Mouse (Mus musculus): ENCODE measurements at regions not wholly inside any gene's neighbourhood (a gene's known extent, or its start where the extent isn't known, plus 50 kb on each side); places are given as distances from the start of the nearest gene placed in this dataset.
A peak's percentile ranks its signal among the peaks of the same experiment; 100 is the strongest.

- Histone ChIP-seq H3K4me2 (ENCODE audit: low read depth) (no peak overlapping the region), H3K27ac (no peak overlapping the region), H3K9ac (replicated peaks) (no peak overlapping the region), H3K4me1 (replicated peaks; ENCODE audit: control insufficient read depth in 2 of 2, insufficient read depth in 2 of 2, low read length in 1 of 2) (peaks cover 0 to 3% of the 10 kb centered on the region in 2 experiments; a peak in 2 of 4 replicates), H3K36me3 (replicated peaks; ENCODE audit: control insufficient read depth, insufficient read depth, low read depth) (no peaks in the 10 kb centered on the region), H3K27me3 (ENCODE audit: control insufficient read depth, insufficient read depth, low read length) (no peaks in the 10 kb centered on the region), H3K4me3 (ENCODE audit: insufficient read depth in 1 of 2, low read depth in 2 of 2, low read length in 2 of 2) (no peak overlapping the region), H3K9me3 (ENCODE audit: control insufficient read depth, low read length) (no peaks in the 10 kb centered on the region)
- TF ChIP-seq CTCF (IDR thresholded peaks at IDR 0.05; ENCODE audit: low read depth) = no peak
- TF ChIP-seq EP300 (IDR thresholded peaks at IDR 0.05; ENCODE audit: low read depth) = no peak
- DNase-seq (ENCODE audit: low read depth in 3 of 3, low spot score in 3 of 3) (no peak), ATAC-seq (ENCODE audit: insufficient read depth) (no peak)
- WGBS (ENCODE audit: insufficient replicate concordance) = 51% methylated on average over 7 of the region's 7 CpGs
Measured at GRCm38 (mm10) chr7:133189880-133190462, 65.8 kb upstream of the Ctbp2 start.

DNA sequence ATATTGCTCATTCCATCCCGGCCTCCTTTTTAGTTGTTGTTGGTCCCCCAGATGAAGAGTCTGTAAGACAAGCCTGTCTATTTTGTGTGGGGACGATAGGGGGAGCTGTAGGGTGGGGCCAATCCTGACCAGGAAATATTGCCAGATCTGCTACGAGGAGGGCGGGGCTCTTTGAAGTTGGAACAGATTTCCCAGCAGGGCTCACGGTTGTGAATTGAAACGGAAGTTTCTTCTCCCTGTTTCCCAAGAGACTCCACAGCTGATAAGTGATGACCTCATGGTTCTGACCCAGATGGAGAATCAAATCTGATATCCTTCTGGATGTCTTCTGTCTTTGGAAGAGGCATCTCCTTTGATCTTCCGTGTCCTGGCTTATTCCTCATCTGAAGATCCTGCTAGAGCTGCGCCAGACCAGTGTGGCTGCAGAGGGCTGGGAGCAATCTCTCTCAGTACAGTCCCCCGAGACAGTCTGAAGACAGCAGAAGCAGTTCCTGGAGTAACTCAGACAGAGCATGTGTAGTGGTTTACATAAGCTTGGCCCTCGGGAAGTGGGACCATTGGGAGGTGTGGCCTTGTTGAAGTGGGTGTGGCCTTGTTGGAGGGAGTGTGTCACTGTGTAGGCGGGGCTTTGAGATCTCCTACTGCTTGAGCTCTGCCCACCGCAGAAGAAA is 61.9 kb upstream of the Ctbp2 start:
- Histone ChIP-seq H3K9ac (replicated peaks) (no peak overlapping the region), H3K36me3 (replicated peaks; ENCODE audit: control insufficient read depth, insufficient read depth, low read depth) (no peaks in the 10 kb centered on the region), H3K4me2 (ENCODE audit: low read depth) (peak overlapping the region; percentile 33; the same call in 1 of the 2 replicates), H3K27ac (no peak overlapping the region), H3K4me1 (replicated peaks; ENCODE audit: control insufficient read depth in 2 of 2, insufficient read depth in 2 of 2, low read length in 1 of 2) (peaks cover 0 to 3% of the 10 kb centered on the region in 2 experiments; a peak in 2 of 4 replicates), H3K4me3 (ENCODE audit: insufficient read depth in 1 of 2, low read depth in 2 of 2, low read length in 2 of 2) (no peak overlapping the region), H3K27me3 (ENCODE audit: control insufficient read depth, insufficient read depth, low read length) (no peaks in the 10 kb centered on the region), H3K9me3 (ENCODE audit: control insufficient read depth, low read length) (no peaks in the 10 kb centered on the region)
- 13% methylated on average over 12 of the region's 12 CpGs for WGBS (ENCODE audit: insufficient replicate concordance)
- DNase-seq (ENCODE audit: low read depth in 3 of 3, low spot score in 3 of 3) (peak in 2 of 3 experiments; percentile 15 to 33), ATAC-seq (ENCODE audit: insufficient read depth) (peak; percentile 65)
- TF ChIP-seq CTCF (IDR thresholded peaks at IDR 0.05; ENCODE audit: low read depth) = peak; percentile 41
- no peak for TF ChIP-seq EP300 (IDR thresholded peaks at IDR 0.05; ENCODE audit: low read depth)

GRCm38 (mm10) chr7:133184905-133185594 is 60.9 kb upstream of the Ctbp2 start:
- no peak for TF ChIP-seq CTCF (IDR thresholded peaks at IDR 0.05; ENCODE audit: low read depth)
- no peak for TF ChIP-seq EP300 (IDR thresholded peaks at IDR 0.05; ENCODE audit: low read depth)
- no peak overlapping the region for H3K9ac ChIP-seq (replicated peaks)
- no peaks in the 10 kb centered on the region for H3K36me3 ChIP-seq (replicated peaks; ENCODE audit: control insufficient read depth, insufficient read depth, low read depth)
- no peak overlapping the region for H3K4me2 ChIP-seq (ENCODE audit: low read depth)
- no peaks in the 10 kb centered on the region for H3K27me3 ChIP-seq (ENCODE audit: control insufficient read depth, insufficient read depth, low read length)
- H3K4me3 ChIP-seq (ENCODE audit: insufficient read depth in 1 of 2, low read depth in 2 of 2, low read length in 2 of 2) = no peak overlapping the region
- ATAC-seq (ENCODE audit: insufficient read depth) (no peak), DNase-seq (ENCODE audit: low read depth in 3 of 3, low spot score in 3 of 3) (no peak)
- no peaks in the 10 kb centered on the region for H3K9me3 ChIP-seq (ENCODE audit: control insufficient read depth, low read length)
- WGBS (ENCODE audit: insufficient replicate concordance) = 44% methylated on average over 16 of the region's 16 CpGs
- peaks cover 0 to 3% of the 10 kb centered on the region in 2 experiments; a peak in 2 of 4 replicates for H3K4me1 ChIP-seq (replicated peaks; ENCODE audit: control insufficient read depth in 2 of 2, insufficient read depth in 2 of 2, low read length in 1 of 2)
- no peak overlapping the region for H3K27ac ChIP-seq

DNA sequence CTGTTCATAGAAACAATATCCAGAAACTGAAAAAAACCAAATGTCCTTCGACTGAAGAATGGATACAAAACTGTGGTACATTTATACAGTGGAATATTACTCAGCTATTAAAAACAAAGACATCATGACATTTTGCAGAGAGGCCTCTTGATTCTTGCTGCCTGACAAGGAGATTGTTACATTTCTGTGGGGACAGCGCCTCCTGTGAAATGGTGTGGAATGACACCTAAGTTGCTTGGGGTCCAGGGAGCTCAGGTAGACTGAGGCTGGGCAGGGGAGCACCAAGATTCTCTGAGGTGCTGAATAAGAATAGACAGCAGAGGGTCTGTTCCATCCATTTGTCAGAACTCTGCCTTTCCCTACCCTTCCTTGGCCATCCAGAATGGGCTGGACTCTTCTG is 57.2 kb upstream of the Ctbp2 start:
- no peaks in the 10 kb centered on the region for H3K36me3 ChIP-seq (replicated peaks; ENCODE audit: control insufficient read depth, insufficient read depth, low read depth)
- no peak for DNase-seq (ENCODE audit: low read depth in 3 of 3, low spot score in 3 of 3)
- TF ChIP-seq CTCF (IDR thresholded peaks at IDR 0.05; ENCODE audit: low read depth) (0 out of 2 replicates have a peak, but pooled peaks have one; percentile 18), EP300 (IDR thresholded peaks at IDR 0.05; ENCODE audit: low read depth) (no peak)
- H3K4me3 ChIP-seq (ENCODE audit: insufficient read depth in 1 of 2, low read depth in 2 of 2, low read length in 2 of 2) = no peak overlapping the region
- no peaks in the 10 kb centered on the region for H3K9me3 ChIP-seq (ENCODE audit: control insufficient read depth, low read length)
- no peak overlapping the region for H3K4me2 ChIP-seq (ENCODE audit: low read depth)
- WGBS (ENCODE audit: insufficient replicate concordance) = 31% methylated on average over 2 of the region's 2 CpGs
- H3K9ac ChIP-seq (replicated peaks) = no peak overlapping the region
- H3K27me3 ChIP-seq (ENCODE audit: control insufficient read depth, insufficient read depth, low read length) = no peaks in the 10 kb centered on the region
- ATAC-seq (ENCODE audit: insufficient read depth) = no peak
- H3K27ac ChIP-seq = no peak overlapping the region
- H3K4me1 ChIP-seq (replicated peaks; ENCODE audit: control insufficient read depth in 2 of 2, insufficient read depth in 2 of 2, low read length in 1 of 2) = peaks cover 0 to 3% of the 10 kb centered on the region in 2 experiments; a peak in 2 of 4 replicates

GRCm38 (mm10) chr7:133177179-133177575 is 53.0 kb upstream of the Ctbp2 start:
- 48% methylated on average over 4 of the region's 4 CpGs for WGBS (ENCODE audit: insufficient replicate concordance)
- no peak overlapping the region for H3K4me3 ChIP-seq (ENCODE audit: insufficient read depth in 1 of 2, low read depth in 2 of 2, low read length in 2 of 2)
- ATAC-seq (ENCODE audit: insufficient read depth) = no peak
- no peak overlapping the region for H3K4me2 ChIP-seq (ENCODE audit: low read depth)
- TF ChIP-seq CTCF (IDR thresholded peaks at IDR 0.05; ENCODE audit: low read depth) (no peak), EP300 (IDR thresholded peaks at IDR 0.05; ENCODE audit: low read depth) (no peak)
- H3K9ac ChIP-seq (replicated peaks) = no peak overlapping the region
- no peaks in the 10 kb centered on the region for H3K4me1 ChIP-seq (replicated peaks; ENCODE audit: control insufficient read depth in 2 of 2, insufficient read depth in 2 of 2, low read length in 1 of 2)
- H3K36me3 ChIP-seq (replicated peaks; ENCODE audit: control insufficient read depth, insufficient read depth, low read depth) = no peaks in the 10 kb centered on the region
- H3K9me3 ChIP-seq (ENCODE audit: control insufficient read depth, low read length) = no peaks in the 10 kb centered on the region
- H3K27ac ChIP-seq = no peak overlapping the region
- DNase-seq (ENCODE audit: low read depth in 3 of 3, low spot score in 3 of 3) = no peak
- H3K27me3 ChIP-seq (ENCODE audit: control insufficient read depth, insufficient read depth, low read length) = no peaks in the 10 kb centered on the region
